Mouse (Mus musculus): Measurements from ENCODE around the gene Sept6.
A peak's percentile ranks its signal among the peaks of the same experiment; 100 is the strongest.

The Sept6 gene

DNA sequence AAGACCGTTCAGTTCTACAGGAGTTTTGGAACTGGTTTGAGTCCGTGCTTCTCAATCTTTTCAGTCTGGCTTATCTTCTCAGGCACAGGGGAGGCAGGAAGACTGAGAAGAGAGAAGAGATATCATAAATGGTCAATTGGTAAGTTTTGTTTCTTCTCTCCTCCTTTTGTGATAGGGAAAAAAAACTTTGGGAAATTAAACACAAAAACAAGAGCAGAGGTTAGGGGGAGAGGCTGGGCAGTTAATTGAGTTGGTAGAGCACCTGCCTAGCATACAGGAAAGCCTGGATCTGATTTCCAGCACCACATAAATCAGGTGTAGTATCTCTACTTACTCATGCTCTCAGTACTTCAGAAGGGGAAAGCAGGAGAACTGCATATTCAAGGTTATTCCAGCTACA lies at the start of gene Sept6:
Gene Sept6, minus strand, starts transcription at position 101 of the 400 bp plus-strand sequence.
- DNase-seq (ENCODE audit: low spot score) = no peak

DNA sequence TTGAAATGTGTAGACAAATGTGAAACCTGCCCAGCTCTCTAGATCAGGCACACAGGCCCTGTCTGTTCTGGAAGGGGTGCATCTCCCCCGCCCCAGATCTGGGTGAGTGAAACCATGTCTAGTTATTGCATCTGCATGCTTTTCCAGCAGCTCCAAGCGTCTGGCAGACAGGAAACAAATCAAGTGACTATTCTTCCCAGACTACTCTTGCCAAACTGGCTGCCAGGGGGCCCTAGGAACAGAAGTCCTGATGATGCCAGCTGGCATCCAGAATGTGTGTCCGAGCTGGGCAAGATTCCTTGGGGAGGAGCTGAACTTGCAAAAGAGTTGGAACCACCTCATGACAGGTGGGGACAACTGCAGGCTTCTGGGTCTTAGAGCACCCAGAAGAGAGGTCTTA lies 36.8 kb upstream of the Sept6 start:
- peak; percentile 19 for DNase-seq (ENCODE audit: low spot score)

DNA sequence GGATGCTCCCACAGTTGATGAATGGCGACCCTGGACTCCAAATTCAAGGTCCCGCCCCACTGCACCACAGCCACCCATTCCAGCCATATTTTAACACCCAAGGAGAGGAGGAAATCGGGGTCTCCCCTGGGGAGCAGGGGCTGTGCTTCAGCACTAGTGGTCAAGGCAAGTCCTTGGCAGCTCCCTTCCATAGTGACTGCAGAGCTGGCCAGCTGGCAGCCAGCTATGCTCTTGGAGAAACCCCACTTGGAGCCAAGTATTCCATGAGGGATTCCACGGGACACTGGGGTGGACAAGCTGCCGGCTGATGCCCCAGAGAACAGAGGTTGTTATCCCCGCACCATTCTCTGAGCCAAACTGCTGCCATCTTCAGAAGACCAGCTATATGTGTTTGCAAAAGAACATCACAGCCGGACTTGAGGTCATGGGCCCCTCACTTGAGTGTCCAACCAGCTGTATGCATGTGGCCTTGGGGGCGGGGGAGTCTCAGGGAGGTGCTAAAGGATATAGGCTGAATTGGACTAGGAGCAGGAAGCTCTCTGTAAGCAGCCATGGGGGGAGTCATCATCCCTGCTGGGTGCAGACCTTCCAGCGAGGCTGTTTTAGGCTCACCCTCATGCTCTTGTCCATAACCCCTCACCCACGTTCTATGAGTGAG lies 32.2 kb upstream of the Sept6 start:
- no peak for DNase-seq (ENCODE audit: low spot score)

DNA sequence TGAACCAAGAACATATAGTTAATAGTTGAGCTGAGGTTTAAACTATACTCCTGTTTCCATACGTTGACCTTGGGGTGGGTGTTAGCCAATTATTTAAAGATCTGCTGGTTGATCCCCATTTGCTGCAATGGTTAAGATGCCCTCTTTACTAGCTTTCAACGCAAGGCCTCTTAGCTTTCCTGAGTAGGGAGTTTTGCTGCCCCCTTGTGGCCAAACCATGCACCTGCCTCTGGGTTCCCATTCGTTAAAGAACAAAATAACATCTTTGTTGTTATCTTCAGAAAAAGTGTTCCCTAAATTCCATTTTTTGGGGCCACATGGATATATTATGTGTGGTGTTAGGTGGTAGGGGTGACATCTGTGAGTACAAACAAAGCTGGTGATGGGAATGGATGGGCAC lies 31.1 kb upstream of the Sept6 start:
- peak; percentile 60 for DNase-seq (ENCODE audit: low spot score)

DNA sequence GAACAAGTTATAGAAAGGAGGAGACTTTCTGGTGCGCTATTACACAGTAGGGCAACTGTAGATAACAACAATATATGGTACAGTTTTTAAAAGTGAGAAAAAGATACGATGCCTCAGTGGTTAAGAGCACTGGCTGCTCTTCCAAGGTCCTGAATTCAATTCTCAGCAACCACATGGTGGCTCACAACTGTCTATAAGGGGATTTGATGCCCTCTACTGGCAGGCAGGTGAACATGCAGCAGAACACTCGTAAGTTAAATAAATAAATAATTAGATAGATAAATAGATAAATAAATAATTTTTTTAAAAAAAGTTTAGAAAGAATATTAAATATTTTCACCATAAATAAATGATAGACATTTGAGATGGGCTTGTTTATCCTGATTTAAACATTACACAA lies 27.5 kb upstream of the Sept6 start:
- DNase-seq (ENCODE audit: low spot score) = no peak

DNA sequence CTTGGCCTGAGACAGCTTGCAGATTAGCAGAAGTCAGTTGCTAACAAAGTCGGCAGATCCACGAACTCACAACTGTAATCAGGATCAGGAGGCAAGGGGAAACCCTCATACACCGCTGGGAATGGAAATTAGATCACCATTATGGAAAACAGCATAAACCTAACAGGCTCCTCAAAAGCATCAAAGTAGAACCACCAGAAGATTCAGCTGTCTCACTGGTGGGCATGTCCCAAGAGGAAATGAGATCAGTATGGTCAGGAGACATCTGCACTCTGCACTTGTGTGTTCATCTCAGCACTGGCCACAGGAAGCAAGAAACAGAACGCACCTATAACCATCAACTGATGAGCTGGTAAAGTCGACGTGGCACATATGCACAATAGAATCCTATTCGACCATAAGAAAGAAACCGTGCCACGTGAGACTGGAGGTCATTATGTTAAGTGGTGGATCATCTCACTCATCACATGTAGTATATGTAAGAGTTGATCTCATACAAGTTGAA lies 26.6 kb upstream of the Sept6 start:
- DNase-seq (ENCODE audit: low spot score) = no peak

DNA sequence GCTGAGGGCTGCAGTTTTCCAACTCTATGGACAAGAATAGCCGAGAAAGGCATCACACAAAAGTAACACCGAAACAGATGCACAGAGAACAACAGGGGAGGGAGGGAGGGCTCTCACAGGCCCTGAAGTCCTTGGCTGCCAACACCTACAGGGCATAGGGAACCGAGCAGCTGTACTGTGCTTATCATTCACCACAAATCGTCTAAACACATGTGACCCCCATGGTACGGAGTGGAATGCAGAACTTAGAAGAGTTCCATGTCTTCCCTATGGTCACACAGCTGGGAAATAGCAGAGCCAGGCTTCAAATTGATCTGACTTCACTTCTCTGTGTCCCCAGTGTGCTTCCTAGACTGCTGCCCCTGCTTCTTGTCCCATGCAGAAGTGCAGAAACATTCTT lies 22.3 kb upstream of the Sept6 start:
- no peak for DNase-seq (ENCODE audit: low spot score)

DNA sequence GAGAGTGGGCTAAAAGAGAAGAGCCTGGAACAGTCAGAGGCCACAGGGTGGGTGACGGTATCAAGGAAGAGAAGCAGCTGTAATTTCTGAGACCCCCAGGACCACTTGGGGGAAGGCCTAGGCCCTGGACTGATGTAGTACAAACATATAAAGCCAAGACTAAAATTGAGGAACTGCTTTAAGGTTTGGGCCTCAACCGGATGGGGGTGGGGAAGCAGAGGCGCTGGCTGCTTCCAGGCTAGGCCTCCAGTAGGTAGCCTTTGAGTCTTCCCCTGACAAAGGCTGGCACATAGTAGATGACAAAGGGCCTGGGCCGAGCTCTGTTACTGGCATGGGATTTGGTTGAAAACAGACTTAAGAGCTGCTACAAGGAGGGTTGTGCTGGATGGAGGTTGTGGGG lies 555 bp downstream of the Sept6 start:
- DNase-seq (ENCODE audit: low spot score) = no peak

DNA sequence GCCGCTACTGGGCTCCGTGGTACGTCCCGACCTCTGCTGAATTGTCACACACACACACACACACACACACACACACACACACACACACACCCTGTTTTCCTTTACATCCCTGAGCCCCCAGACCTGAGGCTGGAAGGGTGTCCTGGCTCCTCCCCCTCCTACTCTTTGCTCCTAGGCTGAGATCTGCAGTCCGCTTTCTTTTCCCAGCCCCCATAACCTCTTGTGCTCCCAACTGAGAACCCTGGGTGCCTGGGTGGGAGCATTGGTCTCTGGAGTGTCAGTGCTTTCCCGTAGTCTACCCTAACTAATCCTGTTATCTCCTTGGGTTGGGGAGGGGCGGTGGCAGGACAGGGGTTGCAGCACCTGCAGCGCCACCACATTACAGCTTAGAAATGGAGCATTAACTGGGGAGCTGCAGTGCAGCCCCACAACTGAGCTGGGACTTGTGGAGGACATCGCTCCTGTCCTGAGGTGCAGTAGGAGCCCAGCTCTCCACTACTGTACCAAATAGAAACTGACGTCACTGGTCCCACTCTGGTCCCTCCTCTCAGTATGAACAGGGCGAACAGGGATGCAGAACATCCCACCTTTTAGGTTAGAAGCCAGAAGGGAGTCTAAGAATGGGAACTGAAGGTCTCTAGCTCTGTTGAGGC lies 1.7 kb downstream of the Sept6 start:
- DNase-seq (ENCODE audit: low spot score) = no peak

DNA sequence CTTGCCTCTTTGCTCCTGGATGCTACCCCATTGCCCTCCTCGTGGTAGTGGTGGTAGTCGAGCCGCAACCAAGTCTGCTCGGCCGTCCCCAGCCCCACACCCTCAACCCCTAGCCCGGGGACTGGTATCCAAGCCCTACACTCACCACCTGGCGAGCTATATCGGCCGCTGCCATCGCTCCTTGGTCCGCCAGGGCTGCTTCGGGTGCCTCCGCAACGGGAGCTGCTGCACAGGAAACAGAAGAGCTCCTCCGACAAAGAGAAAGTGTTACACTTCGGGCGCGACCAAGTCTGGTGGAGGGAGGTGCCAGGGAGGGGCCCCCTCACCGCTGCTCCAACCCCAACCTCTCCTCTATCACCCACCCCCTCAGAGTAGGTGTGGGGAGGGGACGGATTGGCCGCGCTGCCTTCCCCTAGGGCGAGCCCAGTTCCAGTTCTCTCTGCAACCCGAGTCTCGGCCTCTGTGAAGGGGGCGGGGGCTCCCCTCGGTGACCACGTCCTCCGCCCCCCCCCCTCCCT lies 2.3 kb downstream of the Sept6 start:
- peak; percentile 32 for DNase-seq (ENCODE audit: low spot score)

DNA sequence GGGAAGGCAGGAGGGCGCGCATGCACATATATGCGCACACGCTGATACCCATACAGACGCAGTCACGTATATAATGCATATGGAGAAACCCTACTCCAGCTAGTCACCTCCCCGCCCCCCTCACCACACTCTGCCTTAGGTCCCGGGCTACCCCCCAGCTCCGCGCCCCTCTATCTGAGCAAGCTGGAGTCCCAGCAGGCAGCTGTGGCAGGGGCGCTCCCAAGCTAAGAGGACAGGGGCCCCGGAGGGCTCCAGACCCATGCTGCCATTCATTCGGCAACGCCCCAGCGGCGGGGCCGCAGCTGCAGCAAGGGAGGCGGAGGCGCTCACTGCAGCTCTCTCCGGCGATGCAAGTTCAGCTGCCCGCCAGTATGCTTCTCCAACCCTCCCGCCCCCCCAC lies 2.8 kb downstream of the Sept6 start:
- DNase-seq (ENCODE audit: low spot score) = no peak

DNA sequence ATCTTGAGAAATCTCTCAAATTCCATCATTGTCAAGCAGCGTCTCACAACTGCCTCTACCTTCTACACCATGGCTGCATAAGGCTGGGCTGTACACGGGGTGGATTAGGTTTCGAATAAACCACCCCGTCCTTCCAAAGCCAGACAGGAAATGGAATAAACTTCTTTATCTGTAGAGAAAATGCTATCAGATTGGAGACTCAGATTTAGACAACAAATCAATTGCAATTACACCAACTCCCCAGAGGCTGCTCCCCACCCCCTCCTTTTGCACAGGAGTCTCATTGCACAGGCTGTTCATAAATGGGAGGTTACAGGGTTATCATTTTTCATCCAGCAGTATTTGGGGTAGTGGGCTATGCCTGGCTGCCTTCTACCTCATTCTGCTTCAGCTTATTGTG lies 3.7 kb downstream of the Sept6 start:
- no peak for DNase-seq (ENCODE audit: low spot score)

DNA sequence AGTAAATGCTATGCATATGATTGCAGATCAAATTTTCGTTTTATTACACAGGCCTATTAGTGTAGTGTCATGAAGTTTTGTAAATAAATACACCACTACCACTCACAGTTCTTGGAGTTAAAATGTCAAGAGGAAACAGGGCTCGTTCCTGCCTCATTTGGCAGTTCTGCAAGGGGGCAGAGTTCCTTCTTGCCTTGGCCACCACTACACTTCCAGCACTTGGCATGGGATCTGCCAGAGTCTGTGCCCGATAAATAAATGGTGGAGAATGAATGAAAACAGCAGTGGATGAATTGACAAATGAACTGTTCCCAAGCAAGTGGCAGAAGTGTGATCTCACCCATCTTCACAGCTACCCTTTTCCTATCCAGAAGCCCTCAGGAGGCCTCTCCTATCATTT lies 6.6 kb downstream of the Sept6 start:
- peak; percentile 8 for DNase-seq (ENCODE audit: low spot score)

DNA sequence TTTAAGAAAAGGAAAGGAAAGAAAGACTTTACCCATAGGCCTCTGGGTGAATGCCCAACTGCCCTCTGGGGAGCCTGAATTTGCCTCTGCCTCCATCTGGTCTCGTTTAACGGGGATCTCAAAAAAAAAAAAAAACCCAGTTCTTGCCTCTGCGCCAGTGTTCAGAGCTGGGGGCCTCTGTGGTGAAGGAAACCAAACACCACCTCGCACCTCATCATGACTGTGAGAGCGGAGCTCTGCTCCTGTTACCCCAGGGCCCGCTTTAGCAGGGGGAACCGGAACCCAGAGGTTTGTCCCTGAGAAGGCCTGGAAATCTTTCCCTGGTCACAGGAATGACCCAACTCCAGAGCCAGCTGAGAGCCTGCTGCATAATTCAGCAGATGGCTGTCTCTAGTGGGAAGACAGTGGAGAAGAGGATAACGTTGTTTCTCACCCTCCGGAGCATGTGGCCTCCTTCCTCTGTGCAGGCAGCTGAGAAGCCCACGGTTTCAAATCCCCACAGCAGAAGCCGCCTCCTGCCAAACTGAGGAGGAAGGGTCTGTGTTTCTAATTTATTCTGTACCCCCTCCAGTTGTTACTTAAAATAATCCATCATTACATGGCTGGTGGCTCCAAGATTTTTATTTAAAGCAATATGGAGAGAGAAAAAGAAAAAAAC lies 7.8 kb downstream of the Sept6 start:
- peak; percentile 12 for DNase-seq (ENCODE audit: low spot score)

DNA sequence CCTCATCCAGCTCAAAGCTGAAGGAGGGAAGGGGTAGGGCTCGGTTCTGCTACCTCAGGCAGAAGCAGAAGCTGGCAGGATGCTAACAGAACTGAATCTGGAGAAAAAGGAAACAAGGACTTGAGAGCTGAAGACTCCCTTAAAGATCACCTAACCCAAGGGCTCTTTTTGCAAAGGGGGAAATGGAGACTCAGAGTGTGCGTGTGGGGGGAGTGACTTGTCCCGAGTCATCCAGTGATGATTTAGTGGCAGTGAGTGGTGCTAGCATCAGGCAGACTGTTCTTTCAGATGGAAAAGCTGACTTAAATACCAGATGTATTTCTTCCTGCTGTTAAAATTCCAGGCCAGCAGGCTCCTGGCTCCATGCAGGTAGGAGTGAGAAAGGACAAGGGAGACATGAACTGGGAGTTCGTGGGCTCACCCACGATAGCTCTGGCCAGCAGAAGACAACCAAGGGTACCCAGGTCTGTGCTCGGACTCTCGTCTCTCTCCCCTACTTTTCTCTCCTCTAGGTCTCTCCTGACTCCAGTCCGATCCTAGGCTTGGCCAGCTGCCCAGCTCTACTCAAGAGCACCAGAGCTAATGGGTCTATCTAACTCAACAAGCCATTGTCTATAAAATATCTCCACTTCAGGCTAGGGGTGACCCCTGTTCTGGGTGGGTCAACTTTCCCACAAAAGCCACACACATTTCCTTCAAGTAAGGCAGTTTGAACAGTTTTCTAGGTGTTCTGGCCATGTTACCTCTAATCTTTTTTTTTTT lies 8.5 kb downstream of the Sept6 start:
- no peak for DNase-seq (ENCODE audit: low spot score)

DNA sequence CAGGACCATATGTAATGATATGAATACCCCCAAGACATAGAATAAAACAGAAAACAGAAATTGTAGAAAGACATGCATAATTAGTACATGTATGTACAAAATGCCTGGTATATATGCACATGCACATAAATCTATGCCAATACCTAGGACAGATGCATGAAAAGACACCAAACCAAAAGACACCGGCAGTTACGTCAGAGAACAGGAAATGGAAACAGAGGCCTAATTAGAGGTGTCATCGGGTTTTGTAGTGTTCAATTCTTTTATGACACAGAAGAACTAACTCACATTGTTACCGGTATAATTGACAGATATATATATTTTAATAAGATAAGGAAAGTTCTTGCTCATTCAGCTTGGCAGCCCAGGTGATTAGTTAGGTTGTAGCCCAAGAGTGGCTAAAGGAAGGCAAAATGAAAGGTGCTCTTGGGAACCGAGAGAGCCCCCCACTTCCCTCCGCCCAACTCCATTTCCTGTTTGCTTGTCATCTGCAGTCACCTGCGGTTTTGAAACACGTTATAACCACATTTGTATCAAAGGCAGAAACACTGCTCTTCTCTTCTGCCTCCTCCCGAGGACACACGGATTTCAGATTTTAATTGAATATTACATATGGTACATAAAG lies 10.9 kb downstream of the Sept6 start:
- no peak for DNase-seq (ENCODE audit: low spot score)

DNA sequence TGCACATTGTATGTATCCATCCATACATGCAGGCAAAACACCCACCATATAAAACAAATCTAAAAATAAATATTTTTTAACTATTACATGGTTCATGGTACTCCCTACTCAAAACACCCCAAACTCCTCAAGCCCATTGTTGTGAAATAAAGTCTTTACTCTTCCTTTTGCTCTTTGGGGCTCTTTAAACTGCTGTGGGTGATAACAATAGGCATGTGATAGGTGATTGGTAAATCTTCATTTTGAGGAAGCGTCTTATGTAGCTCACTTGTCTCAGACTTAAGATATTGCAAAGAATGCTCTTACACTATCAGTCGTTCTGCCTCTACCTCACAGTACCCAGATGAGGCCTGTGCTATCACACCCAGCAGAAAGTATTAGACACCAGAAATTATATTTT lies 13.7 kb downstream of the Sept6 start:
- no peak for DNase-seq (ENCODE audit: low spot score)

DNA sequence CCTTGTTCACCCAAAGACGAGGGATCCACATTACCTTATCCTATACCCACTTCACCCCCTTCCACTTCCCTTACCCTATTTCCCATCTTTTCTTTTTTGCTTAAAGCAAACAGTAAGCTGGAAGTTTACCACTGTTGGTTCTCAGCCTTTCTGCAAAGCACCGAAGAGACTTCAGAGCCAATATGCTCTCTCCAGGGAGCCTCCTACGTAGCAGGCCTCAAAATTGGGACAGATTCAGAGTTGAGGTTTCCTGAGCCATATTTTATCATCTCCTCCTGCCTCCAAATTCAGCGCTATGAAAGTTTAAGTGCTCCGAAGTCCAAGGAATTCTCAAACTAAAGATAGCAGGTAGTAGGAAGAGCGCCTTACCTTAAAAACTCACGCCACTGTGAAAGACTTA lies 14.6 kb downstream of the Sept6 start:
- peak; percentile 21 for DNase-seq (ENCODE audit: low spot score)

DNA sequence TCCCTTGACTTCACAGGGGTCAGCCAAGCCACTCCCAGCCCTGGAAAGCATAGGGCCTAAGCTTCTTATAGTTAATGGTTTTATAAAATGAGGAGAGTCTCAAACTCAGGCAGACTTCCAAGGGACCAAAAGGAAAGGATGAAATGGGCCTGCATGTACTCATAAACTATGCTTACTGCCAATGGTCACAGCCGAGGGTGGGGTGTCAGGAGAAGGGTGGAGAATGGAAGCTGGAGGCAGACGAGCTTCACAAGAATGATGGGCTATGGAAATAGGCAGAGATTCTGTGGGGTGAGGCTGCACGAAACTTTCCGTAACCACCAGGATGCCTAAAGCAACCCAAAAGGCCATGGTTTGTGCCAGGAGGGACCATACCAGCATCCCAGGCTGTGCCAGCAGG lies 15.3 kb downstream of the Sept6 start:
- DNase-seq (ENCODE audit: low spot score) = no peak

DNA sequence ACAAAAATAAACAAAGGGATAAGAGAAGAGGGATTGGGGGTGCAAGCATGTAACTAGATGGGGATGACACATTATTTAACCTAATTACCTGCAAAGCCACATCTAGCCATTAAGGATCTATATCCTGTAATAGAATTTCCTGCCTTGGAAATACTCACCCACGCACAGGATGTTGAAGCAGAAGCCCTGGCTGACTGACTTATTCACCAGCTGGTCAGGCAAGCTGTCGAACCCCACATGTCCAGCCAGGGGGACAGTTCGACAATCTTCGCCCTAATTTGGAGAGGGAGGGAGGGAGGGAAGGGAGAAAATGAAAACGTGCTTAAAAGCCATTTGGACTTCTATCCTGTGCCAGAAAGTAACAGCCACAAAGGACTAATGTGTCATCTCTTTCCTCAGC lies 16.7 kb downstream of the Sept6 start:
- peak; percentile 7 for DNase-seq (ENCODE audit: low spot score)

DNA sequence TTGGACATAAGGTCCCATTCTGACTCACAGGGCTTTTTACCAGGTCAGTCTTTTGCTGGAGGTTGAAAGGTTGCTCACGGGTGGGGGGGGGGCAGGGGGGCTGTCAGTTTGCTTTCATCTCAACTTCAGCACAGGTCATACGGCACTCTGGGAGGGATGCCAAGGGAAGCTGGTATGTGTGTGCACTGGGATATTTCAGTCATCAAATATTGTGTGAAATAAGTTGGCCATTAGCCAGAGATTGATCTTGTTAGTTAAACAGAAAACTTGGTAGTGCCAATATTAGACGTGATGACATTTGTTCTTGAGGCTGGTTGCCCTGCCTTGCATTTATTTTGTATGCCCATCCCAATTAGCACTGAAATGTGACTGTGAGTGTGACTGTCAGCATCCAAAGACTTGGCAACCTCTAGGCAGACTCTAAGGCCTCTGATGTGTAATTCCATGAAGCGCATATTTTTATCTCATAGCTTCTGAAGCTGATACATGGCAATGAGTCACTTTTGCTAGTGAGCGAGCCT lies 18.6 kb downstream of the Sept6 start:
- DNase-seq (ENCODE audit: low spot score) = no peak

DNA sequence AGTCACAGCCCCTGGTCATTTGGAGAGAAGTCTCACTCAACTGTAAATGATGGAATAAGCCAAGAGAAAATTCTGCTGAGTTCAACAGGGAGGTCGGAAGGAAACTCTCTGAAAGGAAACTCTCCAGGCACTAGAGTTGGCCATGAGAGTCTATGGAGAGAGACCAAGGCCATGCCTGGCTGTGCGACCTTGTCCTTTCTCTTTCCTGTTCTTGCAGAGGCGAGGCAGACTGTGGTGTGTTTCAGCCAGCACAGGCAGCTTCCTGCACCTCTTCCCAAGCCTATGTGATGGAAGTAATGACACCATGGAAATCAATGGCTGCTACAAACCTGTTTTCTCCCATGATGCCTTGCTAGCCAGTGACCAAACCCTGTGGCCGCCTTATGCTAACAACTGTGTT lies 20.4 kb downstream of the Sept6 start:
- DNase-seq (ENCODE audit: low spot score) = no peak
